Mouse (Mus musculus) liver, embryonic 14.5 days (tissue): ENCODE measurements at regions not wholly inside any gene's neighbourhood (a gene's known extent, or its start where the extent isn't known, plus 50 kb on each side); places are given as distances from the start of the nearest gene placed in this dataset.

Experiments
- ATAC-seq: fragments of 200-750 bp; cut with Nextera tagmentation; 2 replicates; pipeline ENCODE4 v1.8.0; 2017; ENCODE audit warnings: moderate number of reproducible peaks, mild to moderate bottlenecking, moderate library complexity; ENCODE audit not compliant: insufficient read depth
- DNase-seq, 3 experiments: peaks; one replicate each; pipeline ENCODE4 v3.0.0-alpha.2; 2012 to 2013; ENCODE audit warnings: low read depth in 3 of 3, low spot score in 3 of 3
- H3K27ac ChIP-seq: fragments of 300-500 bp; sonication (generic); 2 replicates; pipeline ENCODE4 v1.5.1; 2014; ENCODE audit warnings: moderate library complexity, mild to moderate bottlenecking, control low read depth, inconsistent platforms
- H3K27me3 ChIP-seq: fragments of 300-500 bp; sonication (generic); 2 replicates; pipeline ENCODE4 v1.6.1; 2014; ENCODE audit warnings: mild to moderate bottlenecking, low read length, moderate library complexity; ENCODE audit not compliant: control insufficient read depth, insufficient read depth
- H3K36me3 ChIP-seq: fragments of 300-500 bp; sonication (generic); replicated peaks from 2 replicates; pipeline ENCODE4 v1.6.1; 2014; ENCODE audit warnings: low read depth; ENCODE audit not compliant: control insufficient read depth, insufficient read depth
- H3K4me1 ChIP-seq, 2 experiments: fragments of 200-500 bp in 1 of 2; fragments of 300-500 bp in 1 of 2; sonication (generic) in 1 of 2; replicated peaks; 2 replicates each; pipeline ENCODE4 v1.6.1; 2012 to 2014; ENCODE audit warnings: antibody characterized with exemption in 1 of 2, inconsistent platforms in 1 of 2, low read length in 1 of 2; ENCODE audit not compliant: control insufficient read depth in 2 of 2, insufficient read depth in 2 of 2
- H3K4me2 ChIP-seq: fragments of 300-500 bp; sonication (generic); 2 replicates; pipeline ENCODE4 v1.6.1; 2014; ENCODE audit warnings: low read depth, mild to moderate bottlenecking, control low read depth, moderate library complexity
- H3K4me3 ChIP-seq, 2 experiments: fragments of 200-500 bp in 1 of 2; fragments of 300-500 bp in 1 of 2; sonication (generic) in 1 of 2; 2 replicates each; pipeline ENCODE4 v1.5.1; 2012 to 2014; ENCODE audit warnings: low read depth in 2 of 2, low read length in 2 of 2, mild to moderate bottlenecking in 2 of 2, control low read depth in 1 of 2, inconsistent platforms in 1 of 2, moderate library complexity in 1 of 2; ENCODE audit not compliant: insufficient read depth in 1 of 2
- H3K9ac ChIP-seq: fragments of 300-500 bp; sonication (generic); replicated peaks from 2 replicates; pipeline ENCODE4 v1.6.1; 2014; ENCODE audit warnings: mild to moderate bottlenecking, control low read depth, moderate library complexity
- H3K9me3 ChIP-seq: fragments of 300-500 bp; sonication (generic); 2 replicates; pipeline ENCODE4 v1.6.1; 2016; ENCODE audit warnings: low read length, mixed read lengths; ENCODE audit not compliant: control insufficient read depth
- CTCF ChIP-seq: IDR thresholded peaks from 2 replicates; pipeline ENCODE4 v1.5.1; 2016; ENCODE audit warnings: antibody characterized with exemption, low read depth, control low read depth
- EP300 ChIP-seq: IDR thresholded peaks from 2 replicates; pipeline ENCODE4 v1.6.1; 2016; ENCODE audit warnings: antibody characterized with exemption, low read depth
- WGBS: fragments of 180-500 bp; shearing (Covaris S2); extraction: QIAGEN DNeasy Blood & Tissue Kit; methylation state at CpG from one replicate; pipeline ENCODE4 v1.1.7; 2014; ENCODE audit not compliant: insufficient replicate concordance; 5-methylcytosine and 5-hydroxymethylcytosine counted together

DNA sequence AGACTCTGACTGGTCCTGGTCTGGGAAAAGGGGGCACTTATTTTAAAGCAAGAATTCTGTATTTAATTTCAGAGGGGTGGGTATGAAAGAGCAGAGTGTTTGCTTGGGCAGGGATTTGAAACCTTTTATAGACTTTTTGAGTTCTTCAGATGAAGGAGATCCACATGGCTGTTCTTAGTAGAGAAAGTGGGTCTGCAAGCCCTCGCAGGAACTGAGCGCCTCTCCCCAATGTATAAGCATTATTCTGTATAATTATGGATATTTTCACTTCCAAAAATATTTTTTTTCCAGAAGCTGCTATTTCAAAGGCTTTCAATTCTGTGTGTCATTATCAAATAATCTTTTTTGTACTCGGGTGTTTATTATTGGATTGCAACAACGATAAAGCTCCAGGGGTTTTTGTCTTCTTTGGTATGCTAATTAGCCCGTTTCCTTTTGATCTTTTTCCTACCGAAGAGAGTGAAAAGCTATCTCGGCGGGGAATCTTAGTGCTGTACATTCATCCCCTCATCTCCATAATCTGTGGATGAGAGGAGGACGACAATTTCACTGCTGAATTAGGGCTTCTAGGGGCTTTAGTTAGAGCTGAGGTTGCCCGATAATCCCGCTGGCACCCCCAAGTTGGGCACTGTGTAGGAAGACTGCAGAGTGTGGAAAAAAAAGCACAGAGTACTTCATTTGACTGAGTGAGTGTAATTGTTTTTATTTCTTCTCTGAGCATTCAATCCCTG is 186.7 kb downstream of the Olfm4 start:
- Histone ChIP-seq H3K4me1 (no peaks in the 10 kb centered on the region), H3K4me2 (no peak overlapping the region), H3K27ac (no peak overlapping the region), H3K4me3 (no peak overlapping the region), H3K27me3 (no peaks in the 10 kb centered on the region), H3K9ac (no peak overlapping the region), H3K36me3 (no peaks in the 10 kb centered on the region), H3K9me3 (no peaks in the 10 kb centered on the region)
- ATAC-seq (no peak), DNase-seq (no peak)
- TF ChIP-seq EP300 (no peak), CTCF (no peak)
- WGBS, result 16% methylated on average over 11 of the region's 11 CpGs

DNA sequence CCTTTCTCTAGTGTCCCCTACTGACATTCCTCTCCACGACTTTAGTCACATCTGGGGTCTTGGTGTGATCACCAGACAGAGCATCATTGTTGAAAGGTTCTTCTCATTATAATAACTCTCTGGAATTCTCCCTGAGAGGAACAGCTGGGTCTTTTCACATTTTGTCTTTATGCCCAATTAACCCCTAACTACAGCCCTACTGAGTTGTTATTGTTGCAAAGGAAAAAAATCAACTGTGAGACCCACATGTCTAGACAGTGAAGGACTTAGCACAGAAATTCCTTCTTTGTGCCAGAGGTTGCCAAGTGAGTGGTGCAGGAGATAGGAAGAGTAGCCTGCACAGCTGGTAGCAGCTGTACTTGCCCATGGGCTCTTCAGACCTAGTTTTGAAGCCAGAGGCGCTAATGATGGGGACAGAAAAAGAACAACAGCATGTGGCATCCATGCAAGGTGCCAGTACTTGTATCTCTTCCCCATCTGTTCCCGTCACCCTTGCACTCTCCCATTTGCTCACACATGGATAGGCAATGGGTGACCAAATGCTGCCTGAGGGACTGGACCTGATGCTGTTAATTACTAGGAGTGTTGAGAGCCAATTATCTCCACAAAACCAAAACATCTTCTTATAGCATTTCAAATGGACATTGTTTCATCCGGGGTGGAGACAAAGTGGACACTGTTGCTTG is 189.1 kb downstream of the Olfm4 start:
- TF ChIP-seq CTCF (no peak), EP300 (no peak)
- ATAC-seq (no peak), DNase-seq (no peak)
- Histone ChIP-seq H3K4me2 (no peak overlapping the region), H3K9ac (no peak overlapping the region), H3K9me3 (no peaks in the 10 kb centered on the region), H3K4me3 (no peak overlapping the region), H3K4me1 (no peaks in the 10 kb centered on the region), H3K27me3 (no peaks in the 10 kb centered on the region), H3K27ac (no peak overlapping the region), H3K36me3 (no peaks in the 10 kb centered on the region)
- 38% methylated on average over 4 of the region's 4 CpGs for WGBS

DNA sequence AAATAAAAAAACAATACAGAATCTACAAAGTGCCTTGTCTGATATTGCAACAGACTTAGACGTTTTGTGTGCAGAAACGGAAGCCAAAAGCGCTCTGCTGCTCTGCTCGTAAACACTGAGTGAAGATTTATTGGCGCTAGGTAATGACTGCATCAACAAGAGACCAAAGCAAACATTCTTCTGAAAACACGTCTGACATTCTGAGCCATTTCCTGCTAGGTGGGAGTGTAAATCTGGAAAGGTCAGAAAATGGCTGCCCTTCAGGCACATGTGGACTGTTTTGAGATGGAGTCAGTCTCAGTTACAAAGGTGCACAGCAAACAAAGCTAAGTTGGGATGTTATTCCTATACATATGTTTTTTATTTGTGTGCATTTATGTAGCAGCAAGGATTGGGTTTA is 192.6 kb downstream of the Olfm4 start:
- TF ChIP-seq EP300 (no peak), CTCF (no peak)
- Histone ChIP-seq H3K36me3 (no peaks in the 10 kb centered on the region), H3K9me3 (no peaks in the 10 kb centered on the region), H3K4me1 (no peaks in the 10 kb centered on the region), H3K27me3 (no peaks in the 10 kb centered on the region), H3K4me2 (no peak overlapping the region), H3K9ac (no peak overlapping the region), H3K4me3 (no peak overlapping the region), H3K27ac (no peak overlapping the region)
- 45% methylated on average over 6 of the region's 6 CpGs for WGBS
- DNase-seq (no peak), ATAC-seq (no peak)

DNA sequence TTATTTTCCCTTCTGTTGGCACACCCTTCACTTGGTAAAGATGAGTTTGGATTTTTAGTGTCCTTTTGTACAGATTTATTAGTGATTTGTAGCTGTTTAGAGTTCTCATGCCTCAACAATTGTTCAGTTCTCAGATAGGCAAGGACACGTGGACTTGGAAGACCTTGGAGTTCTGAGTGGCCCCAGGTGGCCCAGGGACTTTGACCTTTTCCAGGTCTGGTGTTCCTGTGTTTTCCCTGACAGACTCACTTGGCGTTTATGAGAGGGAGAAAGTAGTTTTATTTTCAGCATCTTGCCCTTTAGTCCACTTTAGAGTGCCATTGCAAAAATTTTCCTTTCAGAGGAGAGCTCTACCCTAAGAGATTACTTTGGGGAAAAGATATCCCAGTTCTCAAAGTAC is 211.2 kb downstream of the Olfm4 start:
- ATAC-seq, result no peak
- no peaks in the 10 kb centered on the region for H3K36me3 ChIP-seq
- WGBS, result 41% methylated on average over 2 of the region's 2 CpGs
- no peak overlapping the region for H3K9ac ChIP-seq
- H3K4me3 ChIP-seq, result no peak overlapping the region
- H3K4me1 ChIP-seq, result no peaks in the 10 kb centered on the region
- TF ChIP-seq CTCF (no peak), EP300 (no peak)
- H3K4me2 ChIP-seq, result no peak overlapping the region
- no peak overlapping the region for H3K27ac ChIP-seq
- no peaks in the 10 kb centered on the region for H3K9me3 ChIP-seq
- no peak for DNase-seq
- no peaks in the 10 kb centered on the region for H3K27me3 ChIP-seq

DNA sequence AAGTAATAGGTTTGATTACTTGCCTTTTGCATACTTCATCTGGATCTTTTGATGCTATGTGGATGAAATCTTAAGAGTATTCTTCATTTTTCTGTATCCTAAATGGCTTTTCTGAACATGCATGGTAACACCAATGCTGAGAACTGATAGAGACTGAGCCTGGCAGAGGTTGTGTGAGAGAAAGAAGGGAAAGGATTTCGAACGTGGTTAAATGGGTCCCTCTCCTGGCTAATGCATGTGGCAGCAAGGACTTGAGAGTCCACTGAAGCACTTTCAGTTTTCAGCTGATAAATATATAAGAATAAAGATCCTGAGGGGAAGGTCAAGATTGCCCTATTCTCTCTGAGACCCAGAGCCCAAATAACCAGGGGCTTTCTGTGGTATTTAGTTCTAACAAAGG is 229.0 kb downstream of the Olfm4 start:
- no peak overlapping the region for H3K4me3 ChIP-seq
- H3K4me1 ChIP-seq, result no peaks in the 10 kb centered on the region
- no peak overlapping the region for H3K27ac ChIP-seq
- H3K9me3 ChIP-seq, result no peaks in the 10 kb centered on the region
- no peak for TF ChIP-seq CTCF
- no peak for TF ChIP-seq EP300
- H3K36me3 ChIP-seq, result no peaks in the 10 kb centered on the region
- ATAC-seq (no peak), DNase-seq (no peak)
- H3K27me3 ChIP-seq, result no peaks in the 10 kb centered on the region
- no peak overlapping the region for H3K9ac ChIP-seq
- WGBS, result 30% methylated on average over 2 of the region's 2 CpGs
- no peak overlapping the region for H3K4me2 ChIP-seq
